Mouse (Mus musculus): ENCODE measurements around the gene H2-T24.

H2-T24 gene

GRCm38 (mm10) chr17:35981776-35982175 is 38.6 kb downstream of the H2-T24 start:
- no peak for DNase-seq (ENCODE audit: low spot score)

GRCm38 (mm10) chr17:35980363-35980754 is 40.0 kb downstream of the H2-T24 start:
- DNase-seq (ENCODE audit: low spot score) = peak; percentile 34

- peak; percentile 90 for DNase-seq (ENCODE audit: low spot score)
Observed at GRCm38 (mm10) chr17:35979401-35980362, 40.7 kb downstream of the H2-T24 start, which contains the start of the genes Gnl1 and Prr3. Gnl1 (plus strand) TSS chr17:35979851. Prr3 (minus strand) TSS chr17:35980236.

GRCm38 (mm10) chr17:35978811-35979400 is 41.5 kb downstream of the H2-T24 start:
- peak; percentile 16 for DNase-seq (ENCODE audit: low spot score)

GRCm38 (mm10) chr17:35972131-35972530 is 48.2 kb downstream of the H2-T24 start:
- DNase-seq (ENCODE audit: low spot score) = no peak

GRCm38 (mm10) chr17:35969418-35970389 is 50.7 kb downstream of the H2-T24 start, which contains the start of gene Abcf1:
Abcf1 (minus strand) TSS chr17:35969761.
- peak; percentile 98 for DNase-seq (ENCODE audit: low spot score)

- DNase-seq (ENCODE audit: low spot score) = no peak
Observed at GRCm38 (mm10) chr17:35967621-35968020, 52.7 kb downstream of the H2-T24 start.

- DNase-seq (ENCODE audit: low spot score) = no peak
Observed at GRCm38 (mm10) chr17:35963279-35963678, 57.1 kb downstream of the H2-T24 start.

GRCm38 (mm10) chr17:35958533-35959223 is 61.7 kb downstream of the H2-T24 start:
- DNase-seq (ENCODE audit: low spot score) = no peak

All from lung, postnatal 25 days (tissue).